Mouse (Mus musculus) lung, embryonic 14.5 days (tissue): ENCODE data around the gene Nipa1. TPM values are rescaled to one million over a fixed set of nuclear protein-coding genes. Genes with fewer than 3 reads are reported as not detected.
A peak's percentile ranks its signal among the peaks of the same experiment; 100 is the strongest.

Experiments used
- ATAC-seq: fragments of 200-750 bp; cut with Nextera tagmentation; 2 replicates; pipeline ENCODE4 v1.8.0; 2017; ENCODE audit warnings: mild to moderate bottlenecking, moderate TSS enrichment, moderate library complexity; ENCODE audit not compliant: insufficient read depth
- DNase-seq: peaks from one replicate; pipeline ENCODE4 v3.0.0-alpha.2; 2015
- H3K27ac ChIP-seq: fragments of 300-500 bp; sonication (generic); 2 replicates; pipeline ENCODE4 v1.5.1; 2014; ENCODE audit warnings: low read depth, mild to moderate bottlenecking, moderate library complexity
- H3K27me3 ChIP-seq: fragments of 300-500 bp; sonication (generic); 2 replicates; pipeline ENCODE4 v1.6.1; 2014; ENCODE audit warnings: low read length, control low read depth; ENCODE audit not compliant: insufficient read depth
- H3K36me3 ChIP-seq: fragments of 300-500 bp; sonication (generic); 2 replicates; pipeline ENCODE4 v1.6.1; 2014; ENCODE audit warnings: control low read depth; ENCODE audit not compliant: insufficient read depth
- H3K4me1 ChIP-seq: fragments of 300-500 bp; sonication (generic); 2 replicates; pipeline ENCODE4 v1.6.1; 2014; ENCODE audit warnings: antibody characterized with exemption, control low read depth; ENCODE audit not compliant: insufficient read depth
- H3K4me2 ChIP-seq: fragments of 300-500 bp; sonication (generic); 2 replicates; pipeline ENCODE4 v1.6.1; 2014; ENCODE audit warnings: mild to moderate bottlenecking
- H3K4me3 ChIP-seq: fragments of 300-500 bp; sonication (generic); 2 replicates; pipeline ENCODE4 v1.5.1; 2014; ENCODE audit warnings: low read depth, low read length
- H3K9ac ChIP-seq: fragments of 300-500 bp; sonication (generic); 2 replicates; pipeline ENCODE4 v1.6.1; 2014
- H3K9me3 ChIP-seq: fragments of 300-500 bp; sonication (generic); 2 replicates; pipeline ENCODE4 v1.6.1; 2016; ENCODE audit warnings: low read depth, low read length, control low read depth
- CTCF ChIP-seq: IDR thresholded peaks from 2 replicates; pipeline ENCODE4 v1.5.1; 2016; ENCODE audit warnings: antibody characterized with exemption, low read depth
- WGBS: fragments of 180-500 bp; shearing (Covaris S2); extraction: QIAGEN DNeasy Blood & Tissue Kit; methylation state at CpG from one replicate; pipeline ENCODE4 v1.1.7; 2014; 5-methylcytosine and 5-hydroxymethylcytosine counted together
- polyA plus RNA-seq: library from polyadenylated mRNA; unstranded; fragments of >200 nt; fragmentation: Nextera tagmentation; extraction: Ambion mirVana; gene quantifications from 2 replicates; pipeline ENCODE4 v1.2.1, GENCODE M21; 2014

Gene Nipa1
- polyA plus RNA-seq, 1 experiment from 2014 or later: 6.7 TPM

GRCm38 (mm10) chr7:55962004-55962908, 57.5 kb downstream of the Nipa1 start, which contains the start of gene Nipa2:
Nipa2 (minus strand) TSS chr7:55962476.
- WGBS: under 1% methylated on average over 70 of the region's 70 CpGs
- Histone ChIP-seq H3K9ac (peak within 1 kb of the TSS; percentile 90), H3K27me3 (no peaks in the 10 kb centered on the region), H3K4me2 (peak within 1 kb of the TSS; percentile 71), H3K27ac (peak within 1 kb of the TSS; percentile 95), H3K36me3 (0 out of 2 replicates have a peak, but pooled peaks cover 11% of the 10 kb centered on the region), H3K4me3 (peak within 1 kb of the TSS; percentile 91), H3K9me3 (no peaks in the 10 kb centered on the region), H3K4me1 (peaks cover 3% of the 10 kb centered on the region; the same call in 1 of the 2 replicates)
- ATAC-seq: peak; percentile 98
- TF ChIP-seq CTCF: no peak
- peak; percentile 96 for DNase-seq

- Histone ChIP-seq H3K4me1 (peaks cover 3% of the 10 kb centered on the region; the same call in 1 of the 2 replicates), H3K27me3 (no peaks in the 10 kb centered on the region), H3K27ac (no peak overlapping the region), H3K9ac (no peak overlapping the region), H3K9me3 (no peaks in the 10 kb centered on the region), H3K4me2 (no peak overlapping the region), H3K36me3 (0 out of 2 replicates have a peak, but pooled peaks cover 11% of the 10 kb centered on the region), H3K4me3 (no peak overlapping the region)
- WGBS: 92% methylated on average over 1 of the region's 1 CpGs
- ATAC-seq (no peak), DNase-seq (no peak)
- TF ChIP-seq CTCF: no peak
These were observed 59.2 kb downstream of the Nipa1 start for GRCm38 (mm10) chr7:55960506-55960905.

- no peaks in the 10 kb centered on the region for H3K27me3 ChIP-seq
- no peak for ATAC-seq
- 95% methylated on average over 3 of the region's 3 CpGs for WGBS
- H3K27ac ChIP-seq: no peak overlapping the region
- no peak overlapping the region for H3K4me3 ChIP-seq
- H3K4me2 ChIP-seq: no peak overlapping the region
- TF ChIP-seq CTCF: no peak
- H3K9ac ChIP-seq: no peak overlapping the region
- DNase-seq: no peak
- peaks cover 3% of the 10 kb centered on the region; the same call in 1 of the 2 replicates for H3K4me1 ChIP-seq
- H3K9me3 ChIP-seq: no peaks in the 10 kb centered on the region
- 0 out of 2 replicates have a peak, but pooled peaks cover 11% of the 10 kb centered on the region for H3K36me3 ChIP-seq
These were observed 60.0 kb downstream of the Nipa1 start for GRCm38 (mm10) chr7:55959801-55960200.

- WGBS: 95% methylated on average over 4 of the region's 4 CpGs
- DNase-seq (no peak), ATAC-seq (no peak)
- no peak for TF ChIP-seq CTCF
- H3K4me2 ChIP-seq: no peak overlapping the region
- H3K27ac ChIP-seq: no peak overlapping the region
- H3K4me3 ChIP-seq: no peak overlapping the region
- no peaks in the 10 kb centered on the region for H3K27me3 ChIP-seq
- no peaks in the 10 kb centered on the region; the same call in 1 of the 2 replicates for H3K9me3 ChIP-seq
- peaks cover 3% of the 10 kb centered on the region; the same call in 1 of the 2 replicates for H3K4me1 ChIP-seq
- H3K9ac ChIP-seq: no peak overlapping the region
- H3K36me3 ChIP-seq: 0 out of 2 replicates have a peak, but pooled peaks cover 11% of the 10 kb centered on the region
These were observed 61.8 kb downstream of the Nipa1 start for GRCm38 (mm10) chr7:55957916-55958315.

- no peak for DNase-seq
- no peak overlapping the region for H3K9ac ChIP-seq
- no peak overlapping the region for H3K4me2 ChIP-seq
- no peak overlapping the region for H3K27ac ChIP-seq
- 0 out of 2 replicates have a peak, but pooled peaks cover 11% of the 10 kb centered on the region for H3K36me3 ChIP-seq
- peaks cover 3% of the 10 kb centered on the region; the same call in 1 of the 2 replicates for H3K4me1 ChIP-seq
- TF ChIP-seq CTCF: no peak
- H3K27me3 ChIP-seq: no peaks in the 10 kb centered on the region
- H3K4me3 ChIP-seq: no peak overlapping the region
- ATAC-seq: no peak
- H3K9me3 ChIP-seq: no peaks in the 10 kb centered on the region; the same call in 1 of the 2 replicates
- 90% methylated on average over 3 of the region's 3 CpGs for WGBS
These were observed 62.6 kb downstream of the Nipa1 start for GRCm38 (mm10) chr7:55957178-55957577.

GRCm38 (mm10) chr7:55956054-55956453, 63.7 kb downstream of the Nipa1 start:
- Histone ChIP-seq H3K9me3 (no peaks in the 10 kb centered on the region; the same call in 1 of the 2 replicates), H3K27ac (no peak overlapping the region), H3K4me3 (no peak overlapping the region), H3K4me2 (no peak overlapping the region), H3K36me3 (0 out of 2 replicates have a peak, but pooled peaks cover 11% of the 10 kb centered on the region), H3K4me1 (peaks cover 2% of the 10 kb centered on the region; the same call in 1 of the 2 replicates), H3K9ac (no peak overlapping the region), H3K27me3 (no peaks in the 10 kb centered on the region)
- WGBS: 93% methylated on average over 2 of the region's 2 CpGs
- no peak for TF ChIP-seq CTCF
- ATAC-seq: no peak
- no peak for DNase-seq

- Histone ChIP-seq H3K27me3 (no peaks in the 10 kb centered on the region), H3K4me2 (no peak overlapping the region), H3K9ac (no peak overlapping the region), H3K4me3 (no peak overlapping the region), H3K4me1 (no peaks in the 10 kb centered on the region), H3K27ac (no peak overlapping the region), H3K36me3 (peaks cover 10% of the 10 kb centered on the region; the same call in 1 of the 2 replicates), H3K9me3 (no peaks in the 10 kb centered on the region)
- TF ChIP-seq CTCF: no peak
- WGBS: 89% methylated on average over 4 of the region's 4 CpGs
- ATAC-seq (no peak), DNase-seq (no peak)
These were observed 81.4 kb downstream of the Nipa1 start for GRCm38 (mm10) chr7:55938341-55938740.
